Mouse (Mus musculus) midbrain, postnatal 0 days (tissue): ENCODE measurements around the gene Adprm. TPM values are rescaled to one million over a fixed set of nuclear protein-coding genes. Genes with fewer than 3 reads are reported as not detected.

Experiments used
- ATAC-seq: fragments of 200-750 bp; cut with Nextera tagmentation; 2 replicates; pipeline ENCODE4 v1.8.0; 2017; ENCODE audit warnings: moderate number of reproducible peaks, mild to moderate bottlenecking, moderate TSS enrichment, moderate library complexity; ENCODE audit not compliant: low FRiP score
- DNase-seq: peaks from one replicate; pipeline ENCODE4 v3.0.0-alpha.2; 2015; ENCODE audit warnings: low spot score
- H3K27ac ChIP-seq: fragments of 300-500 bp; sonication (generic); 2 replicates; pipeline ENCODE4 v1.5.1; 2014; ENCODE audit warnings: low read depth, mild to moderate bottlenecking, low read length, mixed read lengths
- H3K27me3 ChIP-seq: fragments of 300-500 bp; sonication (generic); 2 replicates; pipeline ENCODE4 v1.6.1; 2014; ENCODE audit warnings: low read length, control low read depth, mixed read lengths; ENCODE audit not compliant: insufficient read depth
- H3K36me3 ChIP-seq: fragments of 300-500 bp; sonication (generic); 2 replicates; pipeline ENCODE4 v1.6.1; 2014; ENCODE audit warnings: low read length, control low read depth, mixed read lengths; ENCODE audit not compliant: insufficient read depth
- H3K4me1 ChIP-seq: fragments of 300-500 bp; sonication (generic); 2 replicates; pipeline ENCODE4 v1.6.1; 2014; ENCODE audit warnings: mild to moderate bottlenecking, control low read depth, antibody characterized with exemption, low read length, mixed read lengths; ENCODE audit not compliant: insufficient read depth
- H3K4me2 ChIP-seq: fragments of 300-500 bp; sonication (generic); 2 replicates; pipeline ENCODE4 v1.6.1; 2014; ENCODE audit warnings: low read depth, mild to moderate bottlenecking, low read length, mixed read lengths; ENCODE audit not compliant: poor library complexity, severe bottlenecking
- H3K4me3 ChIP-seq: fragments of 300-500 bp; sonication (generic); 2 replicates; pipeline ENCODE4 v1.5.1; 2014; ENCODE audit warnings: low read depth, mild to moderate bottlenecking, low read length, moderate library complexity
- H3K9ac ChIP-seq: fragments of 300-500 bp; sonication (generic); replicated peaks from 2 replicates; pipeline ENCODE4 v1.6.1; 2014; ENCODE audit warnings: mild to moderate bottlenecking, low read length, moderate library complexity, mixed read lengths; ENCODE audit not compliant: poor library complexity, severe bottlenecking
- H3K9me3 ChIP-seq: fragments of 300-500 bp; sonication (generic); 2 replicates; pipeline ENCODE4 v1.6.1; 2016; ENCODE audit warnings: low read length, control low read depth
- CTCF ChIP-seq: IDR thresholded peaks from 2 replicates; pipeline ENCODE4 v1.5.1; 2016; ENCODE audit warnings: antibody characterized with exemption, mild to moderate bottlenecking
- WGBS: fragments of 180-500 bp; shearing (Covaris S2); extraction: QIAGEN DNeasy Blood & Tissue Kit; methylation state at CpG from one replicate; pipeline ENCODE4 v1.1.7; 2014; 5-methylcytosine and 5-hydroxymethylcytosine counted together
- polyA plus RNA-seq: library from polyadenylated mRNA; unstranded; fragments of >200 nt; fragmentation: Nextera tagmentation; extraction: Ambion mirVana; gene quantifications from 2 replicates; pipeline ENCODE4 v1.2.1, GENCODE M21; 2015
- total RNA-seq: library from RNA; depleted of rRNA; stranded (reverse); fragments of >200 nt; gene quantifications from 2 replicates; pipeline ENCODE4 v1.2.3, GENCODE M21; 2014

The Adprm gene
- total and polyA plus RNA-seq, 2 experiments from 2014 or later, result 25.9 to 28.6 TPM

DNA sequence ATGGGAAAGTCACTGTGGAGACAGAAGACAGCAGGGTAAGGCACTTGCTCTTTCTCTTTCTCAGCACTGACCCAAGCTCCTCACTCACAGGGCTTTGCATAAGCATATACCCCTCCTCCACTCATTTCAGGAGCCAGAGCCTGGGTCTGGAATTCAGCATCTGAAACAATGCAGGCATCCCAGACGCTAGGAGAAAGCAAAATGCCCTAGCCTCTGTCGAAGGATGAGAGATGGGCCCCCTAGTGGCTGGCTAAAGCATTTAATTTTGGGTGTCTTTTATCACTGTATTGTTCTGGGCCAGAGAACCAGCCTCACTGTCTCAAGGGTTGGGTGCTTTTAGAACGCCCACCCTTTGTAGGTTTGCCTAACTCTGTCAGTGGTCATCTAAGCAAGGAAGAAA, 27.8 kb upstream of the Adprm start:
- ATAC-seq (peak; percentile 38; the same call in 1 of the 2 replicates), DNase-seq (peak; percentile 81)
- Histone ChIP-seq H3K9me3 (no peaks in the 10 kb centered on the region), H3K4me1 (no peaks in the 10 kb centered on the region), H3K36me3 (no peaks in the 10 kb centered on the region), H3K27me3 (0 out of 2 replicates have a peak, but pooled peaks cover 7% of the 10 kb centered on the region), H3K4me2 (no peak overlapping the region), H3K9ac (no peak overlapping the region), H3K27ac (no peak overlapping the region), H3K4me3 (no peak overlapping the region)
- WGBS, result 7% methylated on average over 3 of the region's 3 CpGs
- TF ChIP-seq CTCF, result peak; percentile 79

DNA sequence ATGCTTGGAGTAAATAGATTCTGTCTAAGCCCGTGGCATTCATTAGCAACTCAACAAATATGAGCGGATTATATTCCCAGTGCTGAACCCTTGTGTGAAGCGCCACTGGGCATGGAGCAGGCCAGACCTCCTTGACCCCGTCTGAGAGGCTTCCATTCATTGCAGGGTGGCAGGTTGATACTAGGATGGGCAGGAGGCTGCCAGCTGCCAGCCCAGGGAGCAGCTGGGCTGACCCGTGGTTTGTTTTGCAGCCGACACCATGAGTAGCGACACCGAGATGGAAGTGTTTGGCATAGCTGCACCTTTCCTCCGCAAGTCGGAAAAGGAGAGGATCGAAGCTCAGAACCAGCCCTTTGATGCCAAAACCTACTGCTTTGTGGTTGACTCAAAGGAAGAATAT, 27.3 kb upstream of the Adprm start:
- Histone ChIP-seq H3K9ac (no peak overlapping the region), H3K4me2 (no peak overlapping the region), H3K36me3 (no peaks in the 10 kb centered on the region), H3K27me3 (0 out of 2 replicates have a peak, but pooled peaks cover 6% of the 10 kb centered on the region), H3K4me3 (no peak overlapping the region), H3K27ac (no peak overlapping the region), H3K9me3 (no peaks in the 10 kb centered on the region), H3K4me1 (no peaks in the 10 kb centered on the region)
- WGBS, result 41% methylated on average over 11 of the region's 11 CpGs
- TF ChIP-seq CTCF, result no peak
- DNase-seq, result no peak
- ATAC-seq, result no peak

GRCm38 (mm10) chr11:67078888-67079287, 26.5 kb upstream of the Adprm start:
- Histone ChIP-seq H3K36me3 (no peaks in the 10 kb centered on the region), H3K27ac (no peak overlapping the region), H3K9me3 (no peaks in the 10 kb centered on the region), H3K4me2 (no peak overlapping the region), H3K4me1 (no peaks in the 10 kb centered on the region), H3K4me3 (no peak overlapping the region), H3K9ac (no peak overlapping the region), H3K27me3 (no peaks in the 10 kb centered on the region)
- no peak for DNase-seq
- no peak for TF ChIP-seq CTCF
- 88% methylated on average over 6 of the region's 6 CpGs for WGBS
- no peak for ATAC-seq

- ATAC-seq (no peak), DNase-seq (no peak)
- TF ChIP-seq CTCF, result no peak
- H3K4me3 ChIP-seq, result no peak within 1 kb of the TSS
- no peaks in the 10 kb centered on the region for H3K9me3 ChIP-seq
- H3K9ac ChIP-seq, result no peak within 1 kb of the TSS
- H3K4me2 ChIP-seq, result no peak within 1 kb of the TSS
- 89% methylated on average over 5 of the region's 5 CpGs for WGBS
- no peak within 1 kb of the TSS for H3K27ac ChIP-seq
- no peaks in the 10 kb centered on the region for H3K27me3 ChIP-seq
- H3K4me1 ChIP-seq, result no peaks in the 10 kb centered on the region
- H3K36me3 ChIP-seq, result no peaks in the 10 kb centered on the region
Observed at GRCm38 (mm10) chr11:67078000-67078399, 25.6 kb upstream of the Adprm start, which contains the start of gene Myh3. Gene Myh3, plus strand, starts transcription at chr11:67078300.

DNA sequence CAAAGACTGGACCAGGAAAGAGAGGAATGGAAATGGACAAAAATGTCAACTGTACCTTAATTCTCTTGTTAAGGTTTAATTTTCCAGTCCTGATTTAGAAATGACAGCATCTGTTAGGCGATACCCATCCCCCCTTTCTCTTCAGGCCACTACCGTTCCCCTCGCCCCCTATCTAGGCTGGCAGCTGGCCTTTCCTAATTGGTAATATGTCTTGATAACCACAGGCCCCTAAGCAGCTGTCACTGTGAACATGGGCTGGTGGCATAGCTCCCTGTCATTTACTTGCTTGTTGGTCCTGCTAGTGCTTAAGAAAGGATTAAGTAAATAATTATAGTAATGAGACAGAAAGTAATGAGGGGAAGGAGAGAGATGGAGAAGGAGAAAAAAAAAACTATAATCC, 25.0 kb upstream of the Adprm start:
- ATAC-seq (no peak), DNase-seq (peak; percentile 69)
- no peak for TF ChIP-seq CTCF
- H3K9ac ChIP-seq, result no peak overlapping the region
- no peaks in the 10 kb centered on the region for H3K27me3 ChIP-seq
- H3K4me2 ChIP-seq, result no peak overlapping the region
- H3K4me3 ChIP-seq, result no peak overlapping the region
- no peaks in the 10 kb centered on the region for H3K36me3 ChIP-seq
- no peaks in the 10 kb centered on the region for H3K9me3 ChIP-seq
- no peak overlapping the region for H3K27ac ChIP-seq
- 32% methylated on average over 3 of the region's 3 CpGs for WGBS
- no peaks in the 10 kb centered on the region for H3K4me1 ChIP-seq

GRCm38 (mm10) chr11:67076781-67077180, 24.4 kb upstream of the Adprm start:
- H3K36me3 ChIP-seq, result no peaks in the 10 kb centered on the region
- H3K4me2 ChIP-seq, result no peak overlapping the region
- H3K27me3 ChIP-seq, result no peaks in the 10 kb centered on the region
- DNase-seq (no peak), ATAC-seq (no peak)
- no peak overlapping the region for H3K27ac ChIP-seq
- no peaks in the 10 kb centered on the region for H3K4me1 ChIP-seq
- H3K9ac ChIP-seq, result no peak overlapping the region
- H3K9me3 ChIP-seq, result no peaks in the 10 kb centered on the region
- TF ChIP-seq CTCF, result no peak
- H3K4me3 ChIP-seq, result no peak overlapping the region
- 92% methylated on average over 5 of the region's 5 CpGs for WGBS
